Mouse (Mus musculus): Measurements from ENCODE around the gene Gm21310.
"Not testable (repeated sequence)": the region's sequence is repeated elsewhere in the genome, so short reads cannot be mapped to it uniquely, and the experiment has no call there.

Gene Gm21310

GRCm38 (mm10) chrY:10147083-10147482, at the start of gene Gm21310:
Gm21310 (minus strand) TSS chrY:10147183.
- not testable (repeated sequence) for DNase-seq

Measured in right cerebral cortex, adult 18-20 months (tissue).